Mouse (Mus musculus): ENCODE data around the gene Tox2.

DNA sequence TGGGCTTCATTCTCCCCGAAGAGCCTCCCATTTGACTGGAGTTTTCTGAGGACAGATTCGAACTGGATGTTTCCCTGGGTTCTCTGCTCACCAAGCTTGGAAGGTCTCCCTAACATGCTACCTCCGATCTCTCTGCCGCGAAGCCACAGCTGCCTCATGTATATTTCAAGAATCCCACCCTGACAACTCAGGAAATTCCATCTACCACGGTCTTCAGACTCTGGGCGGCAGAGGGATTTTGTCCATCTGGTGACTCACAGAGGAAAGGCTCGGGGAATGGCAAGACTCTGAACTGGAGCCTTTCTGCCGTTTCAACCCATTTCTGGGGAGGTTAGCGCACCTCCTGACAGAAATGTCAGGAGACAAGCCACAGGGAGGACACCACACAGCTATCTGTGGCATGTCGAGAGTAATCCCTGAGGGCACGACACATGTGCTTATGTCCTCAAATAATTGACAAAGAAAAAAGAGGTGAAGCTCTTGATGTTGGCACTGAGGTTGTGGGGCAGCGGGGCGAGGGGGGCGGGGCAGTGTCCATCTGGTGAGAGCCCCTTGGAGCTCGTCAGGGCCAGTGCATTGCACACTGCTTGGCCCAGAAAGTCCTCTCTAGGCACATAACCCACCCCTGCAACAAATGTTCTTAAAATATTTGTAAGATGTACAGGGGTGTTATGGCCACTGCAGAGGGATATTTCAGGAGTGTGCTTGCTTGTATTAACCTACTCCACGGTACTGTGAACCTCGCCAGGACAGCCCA lies 162.0 kb downstream of the Tox2 start:
- TF ChIP-seq CTCF (IDR thresholded peaks at IDR 0.05; ENCODE audit: extremely low read depth, insufficient read depth, insufficient read length, insufficient replicate concordance), result no peak
- no peak for TF ChIP-seq POLR2A (IDR thresholded peaks at IDR 0.05; ENCODE audit: low read depth, low read length)
